Mouse (Mus musculus) heart, adult 2 months (tissue): ENCODE results near the gene Rasgrp2.

Source experiments
- CTCF ChIP-seq: fragments of 200-600 bp; IDR thresholded peaks from 2 replicates; pipeline ENCODE4 v1.8.1; 2022; ENCODE audit warnings: antibody characterized with exemption, mild to moderate bottlenecking, moderate library complexity
- EP300 ChIP-seq: fragments of 200-500 bp; IDR thresholded peaks from 2 replicates; pipeline ENCODE4 v1.6.1; 2011; ENCODE audit warnings: low read depth, low read length, control low read depth; ENCODE audit not compliant: insufficient read depth
- POLR2A ChIP-seq: fragments of 200-500 bp; IDR thresholded peaks from 2 replicates; pipeline ENCODE4 v1.6.1; 2011; ENCODE audit warnings: mild to moderate bottlenecking, low read depth, low read length, control low read depth; ENCODE audit not compliant: insufficient read depth

- TF ChIP-seq EP300 (no peak), CTCF (no peak), POLR2A (no peak)
Measured at GRCm38 (mm10) chr19:6385419-6385818, 13.7 kb upstream of the Rasgrp2 start.
